Mouse (Mus musculus) bone marrow, adult 2 months (tissue): Measurements from ENCODE around the gene Camkmt.

ENCODE experiments used
- CTCF ChIP-seq: fragments of 200-500 bp; IDR thresholded peaks from 2 replicates; pipeline ENCODE4 v1.5.1; 2011; ENCODE audit warnings: low read length, control low read depth; ENCODE audit not compliant: control insufficient read depth, insufficient read depth
- POLR2A ChIP-seq: fragments of 200-500 bp; IDR thresholded peaks from 2 replicates; pipeline ENCODE4 v1.6.1; 2011; ENCODE audit warnings: low read depth, mild to moderate bottlenecking, control low read depth, low read length, borderline replicate concordance; ENCODE audit not compliant: control insufficient read depth

GRCm38 (mm10) chr17:85163272-85163610 is 72.9 kb downstream of the Camkmt start:
- TF ChIP-seq CTCF = no peak
- no peak for TF ChIP-seq POLR2A
